Mouse (Mus musculus): ENCODE results near the gene Alox8. TPM values are rescaled to one million over a fixed set of nuclear protein-coding genes. Genes with fewer than 3 reads are reported as not detected.

Gene Alox8
- polyA plus RNA-seq, 1 experiment = 0.06 TPM

GRCm38 (mm10) chr11:69180120-69180519 lies 17.5 kb downstream of the Alox8 start:
- no peak for TF ChIP-seq CTCF (IDR thresholded peaks at IDR 0.05; ENCODE audit: control insufficient read depth, insufficient read depth, insufficient read length)
- TF ChIP-seq USF1 (IDR thresholded peaks at IDR 0.05; ENCODE audit: low read depth) = no peak
- TF ChIP-seq MYOD1 (IDR thresholded peaks at IDR 0.05; ENCODE audit: control insufficient read depth, insufficient read length, low read depth) = no peak
- TF ChIP-seq FOSL1 (IDR thresholded peaks at IDR 0.05; ENCODE audit: insufficient read depth, low read length, poor library complexity, severe bottlenecking) = no peak
- no peak for TF ChIP-seq MAX (IDR thresholded peaks at IDR 0.05)
- no peak for TF ChIP-seq MYOG (IDR thresholded peaks at IDR 0.05; ENCODE audit: control insufficient read depth, extremely low read depth, insufficient read length)
- TF ChIP-seq CEBPB (IDR thresholded peaks at IDR 0.05; ENCODE audit: low read depth) = no peak
- no peaks in the 10 kb centered on the region for H3K79me2 ChIP-seq (ENCODE audit: control insufficient read depth, insufficient read depth)
- H3K36me3 ChIP-seq (ENCODE audit: control insufficient read depth, insufficient read depth) = no peaks in the 10 kb centered on the region
- peaks cover 3% of the 10 kb centered on the region for H3K27me3 ChIP-seq (ENCODE audit: control insufficient read depth, insufficient read depth, insufficient read length)
- H3K4me3 ChIP-seq (ENCODE audit: insufficient read depth, poor library complexity, severe bottlenecking) = no peak overlapping the region
- H3K79me3 ChIP-seq (ENCODE audit: low read depth) = no peaks in the 10 kb centered on the region
- H3ac ChIP-seq (ENCODE audit: control insufficient read depth, insufficient read length, low read depth) = no peak overlapping the region

DNA sequence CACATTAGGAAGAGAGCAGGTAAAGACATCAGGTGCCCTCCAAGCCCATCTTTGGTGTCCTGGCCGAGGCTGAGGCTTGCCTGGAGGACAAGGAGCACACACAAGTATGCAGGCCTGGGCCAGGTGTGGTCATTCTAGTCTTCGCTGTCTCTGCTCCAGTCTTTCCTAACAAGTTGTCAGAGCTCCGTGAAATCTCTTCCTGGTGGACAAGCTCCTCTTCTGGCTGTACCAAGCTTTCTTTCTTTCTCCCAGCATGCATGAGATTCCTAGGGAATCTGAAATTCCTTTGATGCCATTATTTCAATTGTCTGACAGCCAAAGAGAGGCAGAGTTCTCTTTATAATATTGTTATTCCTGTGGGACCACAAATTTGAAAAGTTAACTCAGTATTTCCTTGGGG lies 18.1 kb downstream of the Alox8 start:
- no peaks in the 10 kb centered on the region for H3K79me3 ChIP-seq (ENCODE audit: low read depth)
- H3K4me3 ChIP-seq (ENCODE audit: insufficient read depth, poor library complexity, severe bottlenecking) = no peak overlapping the region
- no peaks in the 10 kb centered on the region for H3K36me3 ChIP-seq (ENCODE audit: control insufficient read depth, insufficient read depth)
- H3K27me3 ChIP-seq (ENCODE audit: control insufficient read depth, insufficient read depth, insufficient read length) = peaks cover 3% of the 10 kb centered on the region
- H3K79me2 ChIP-seq (ENCODE audit: control insufficient read depth, insufficient read depth) = no peaks in the 10 kb centered on the region
- no peak overlapping the region for H3ac ChIP-seq (ENCODE audit: control insufficient read depth, insufficient read length, low read depth)
- no peak for TF ChIP-seq MYOG (IDR thresholded peaks at IDR 0.05; ENCODE audit: control insufficient read depth, extremely low read depth, insufficient read length)
- no peak for TF ChIP-seq FOSL1 (IDR thresholded peaks at IDR 0.05; ENCODE audit: insufficient read depth, low read length, poor library complexity, severe bottlenecking)
- no peak for TF ChIP-seq MAX (IDR thresholded peaks at IDR 0.05)
- no peak for TF ChIP-seq USF1 (IDR thresholded peaks at IDR 0.05; ENCODE audit: low read depth)
- no peak for TF ChIP-seq MYOD1 (IDR thresholded peaks at IDR 0.05; ENCODE audit: control insufficient read depth, insufficient read length, low read depth)
- TF ChIP-seq CTCF (IDR thresholded peaks at IDR 0.05; ENCODE audit: control insufficient read depth, insufficient read depth, insufficient read length) = no peak
- no peak for TF ChIP-seq CEBPB (IDR thresholded peaks at IDR 0.05; ENCODE audit: low read depth)

DNA sequence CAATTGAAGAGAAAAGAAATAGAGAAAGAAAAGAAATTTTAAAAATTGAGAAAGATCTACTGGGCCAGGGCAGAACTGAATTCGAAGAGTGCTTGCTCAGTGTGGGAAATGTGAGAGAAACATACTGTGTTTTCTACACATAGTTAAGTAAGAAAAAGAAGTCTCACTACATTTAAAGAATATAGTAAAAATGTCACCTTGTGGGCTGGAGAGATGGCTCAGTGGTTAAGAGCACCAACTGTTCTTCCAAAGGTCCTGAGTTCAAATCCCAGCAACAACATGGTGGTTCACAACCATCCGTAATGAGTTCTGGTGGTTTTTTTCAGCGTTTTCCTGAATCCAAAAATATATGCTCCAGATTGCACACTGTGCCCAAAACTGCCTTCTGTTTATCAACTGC lies 19.1 kb downstream of the Alox8 start:
- Histone ChIP-seq H3K79me3 (ENCODE audit: low read depth) (no peaks in the 10 kb centered on the region), H3K36me3 (ENCODE audit: control insufficient read depth, insufficient read depth) (no peaks in the 10 kb centered on the region), H3K79me2 (ENCODE audit: control insufficient read depth, insufficient read depth) (no peaks in the 10 kb centered on the region), H3K4me3 (ENCODE audit: insufficient read depth, poor library complexity, severe bottlenecking) (no peak overlapping the region), H3ac (ENCODE audit: control insufficient read depth, insufficient read length, low read depth) (no peak overlapping the region), H3K27me3 (ENCODE audit: control insufficient read depth, insufficient read depth, insufficient read length) (peaks cover 3% of the 10 kb centered on the region)
- no peak for TF ChIP-seq USF1 (IDR thresholded peaks at IDR 0.05; ENCODE audit: low read depth)
- TF ChIP-seq CTCF (IDR thresholded peaks at IDR 0.05; ENCODE audit: control insufficient read depth, insufficient read depth, insufficient read length) = no peak
- TF ChIP-seq MYOG (IDR thresholded peaks at IDR 0.05; ENCODE audit: control insufficient read depth, extremely low read depth, insufficient read length) = no peak
- TF ChIP-seq CEBPB (IDR thresholded peaks at IDR 0.05; ENCODE audit: low read depth) = no peak
- TF ChIP-seq FOSL1 (IDR thresholded peaks at IDR 0.05; ENCODE audit: insufficient read depth, low read length, poor library complexity, severe bottlenecking) = no peak
- no peak for TF ChIP-seq MYOD1 (IDR thresholded peaks at IDR 0.05; ENCODE audit: control insufficient read depth, insufficient read length, low read depth)
- TF ChIP-seq MAX (IDR thresholded peaks at IDR 0.05) = no peak

DNA sequence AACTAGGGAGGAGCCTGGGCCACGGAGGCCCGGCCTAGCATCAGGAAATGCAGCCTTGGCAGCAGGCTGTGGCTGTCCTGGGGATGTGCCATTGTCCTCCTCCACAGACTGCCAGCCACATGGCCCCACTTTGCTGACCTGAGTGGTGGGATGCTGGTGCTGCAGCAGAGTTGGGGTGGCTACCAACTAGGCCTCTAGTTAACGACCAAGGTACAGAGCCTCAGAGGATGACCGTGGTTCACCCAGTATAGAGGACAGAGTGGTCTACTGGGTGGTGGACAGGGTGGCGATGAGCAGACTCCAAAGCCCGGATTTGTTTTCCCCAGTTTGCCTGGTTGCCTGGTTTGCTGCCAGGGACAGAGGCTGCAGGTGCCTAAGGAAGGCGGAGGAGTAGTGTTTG lies 22.9 kb downstream of the Alox8 start:
- Histone ChIP-seq H3K36me3 (ENCODE audit: control insufficient read depth, insufficient read depth) (no peaks in the 10 kb centered on the region), H3K79me2 (ENCODE audit: control insufficient read depth, insufficient read depth) (no peaks in the 10 kb centered on the region), H3K79me3 (ENCODE audit: low read depth) (no peaks in the 10 kb centered on the region), H3K27me3 (ENCODE audit: control insufficient read depth, insufficient read depth, insufficient read length) (no peaks in the 10 kb centered on the region), H3ac (ENCODE audit: control insufficient read depth, insufficient read length, low read depth) (no peak overlapping the region), H3K4me3 (ENCODE audit: insufficient read depth, poor library complexity, severe bottlenecking) (no peak overlapping the region)
- no peak for TF ChIP-seq MYOD1 (IDR thresholded peaks at IDR 0.05; ENCODE audit: control insufficient read depth, insufficient read length, low read depth)
- no peak for TF ChIP-seq MYOG (IDR thresholded peaks at IDR 0.05; ENCODE audit: control insufficient read depth, extremely low read depth, insufficient read length)
- no peak for TF ChIP-seq MAX (IDR thresholded peaks at IDR 0.05)

GRCm38 (mm10) chr11:69172606-69173005 lies 25.0 kb downstream of the Alox8 start:
- Histone ChIP-seq H3K79me2 (ENCODE audit: control insufficient read depth, insufficient read depth) (no peaks in the 10 kb centered on the region), H3K4me3 (ENCODE audit: insufficient read depth, poor library complexity, severe bottlenecking) (no peak overlapping the region), H3K36me3 (ENCODE audit: control insufficient read depth, insufficient read depth) (no peaks in the 10 kb centered on the region), H3K27me3 (ENCODE audit: control insufficient read depth, insufficient read depth, insufficient read length) (peaks cover 16% of the 10 kb centered on the region), H3ac (ENCODE audit: control insufficient read depth, insufficient read length, low read depth) (no peak overlapping the region), H3K79me3 (ENCODE audit: low read depth) (no peaks in the 10 kb centered on the region)
- TF ChIP-seq CTCF (IDR thresholded peaks at IDR 0.05; ENCODE audit: control insufficient read depth, insufficient read depth, insufficient read length) (no peak), CEBPB (IDR thresholded peaks at IDR 0.05; ENCODE audit: low read depth) (no peak), FOSL1 (IDR thresholded peaks at IDR 0.05; ENCODE audit: insufficient read depth, low read length, poor library complexity, severe bottlenecking) (no peak), MAX (IDR thresholded peaks at IDR 0.05) (no peak), MYOG (IDR thresholded peaks at IDR 0.05; ENCODE audit: control insufficient read depth, extremely low read depth, insufficient read length) (no peak), USF1 (IDR thresholded peaks at IDR 0.05; ENCODE audit: low read depth) (no peak), MYOD1 (IDR thresholded peaks at IDR 0.05; ENCODE audit: control insufficient read depth, insufficient read length, low read depth) (no peak)

DNA sequence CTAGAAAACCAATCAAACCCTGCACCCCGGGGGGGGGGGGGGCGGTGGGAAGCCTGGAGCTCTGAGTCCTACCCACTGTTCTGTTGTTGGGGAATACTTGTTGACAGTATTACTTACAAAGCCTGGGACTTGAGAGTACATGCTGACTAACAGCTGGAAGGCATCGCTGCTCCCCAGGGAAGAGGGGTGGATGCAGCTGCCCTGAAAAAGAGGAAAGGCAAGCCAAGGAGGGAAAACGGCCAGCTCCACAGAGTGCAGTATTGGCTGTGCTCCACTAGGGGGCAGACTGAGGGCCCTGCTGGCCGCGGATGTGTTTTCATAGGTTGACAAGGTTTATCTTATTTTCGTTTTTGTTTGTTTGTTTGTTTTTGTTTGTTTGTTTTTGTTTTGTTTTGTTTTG lies 26.0 kb downstream of the Alox8 start:
- H3K4me3 ChIP-seq (ENCODE audit: insufficient read depth, poor library complexity, severe bottlenecking) = no peak overlapping the region
- peaks cover 21% of the 10 kb centered on the region for H3K27me3 ChIP-seq (ENCODE audit: control insufficient read depth, insufficient read depth, insufficient read length)
- no peak overlapping the region for H3ac ChIP-seq (ENCODE audit: control insufficient read depth, insufficient read length, low read depth)
- no peaks in the 10 kb centered on the region for H3K79me2 ChIP-seq (ENCODE audit: control insufficient read depth, insufficient read depth)
- no peak for TF ChIP-seq MAX (IDR thresholded peaks at IDR 0.05)
- no peak for TF ChIP-seq CEBPB (IDR thresholded peaks at IDR 0.05; ENCODE audit: low read depth)
- no peak for TF ChIP-seq MYOG (IDR thresholded peaks at IDR 0.05; ENCODE audit: control insufficient read depth, extremely low read depth, insufficient read length)
- TF ChIP-seq FOSL1 (IDR thresholded peaks at IDR 0.05; ENCODE audit: insufficient read depth, low read length, poor library complexity, severe bottlenecking) = no peak
- TF ChIP-seq CTCF (IDR thresholded peaks at IDR 0.05; ENCODE audit: control insufficient read depth, insufficient read depth, insufficient read length) = peak; percentile 69
- no peak for TF ChIP-seq USF1 (IDR thresholded peaks at IDR 0.05; ENCODE audit: low read depth)
- peak; percentile 51 for TF ChIP-seq MYOD1 (IDR thresholded peaks at IDR 0.05; ENCODE audit: control insufficient read depth, insufficient read length, low read depth)
- no peaks in the 10 kb centered on the region for H3K79me3 ChIP-seq (ENCODE audit: low read depth)
- no peaks in the 10 kb centered on the region for H3K36me3 ChIP-seq (ENCODE audit: control insufficient read depth, insufficient read depth)

All from C2C12 (cell line).